Mouse (Mus musculus) liver, adult 2 months (tissue): ENCODE data around the gene Fam78b. TPM values are rescaled to one million over a fixed set of nuclear protein-coding genes. Genes with fewer than 3 reads are reported as not detected.

ENCODE experiments used
- DNase-seq: peaks from one replicate; pipeline ENCODE4 v3.0.0-alpha.2; 2011; ENCODE audit warnings: low read depth, low spot score; ENCODE audit errors: extremely low read depth
- H3K27ac ChIP-seq: fragments of 200-500 bp; replicated peaks from 2 replicates; pipeline ENCODE4 v1.5.1; 2012; ENCODE audit warnings: low read depth, mild to moderate bottlenecking, control low read depth, inconsistent platforms, low read length; ENCODE audit not compliant: insufficient read depth
- H3K27me3 ChIP-seq: fragments of 200-500 bp; 2 replicates; pipeline ENCODE4 v1.6.1; 2012; ENCODE audit warnings: mild to moderate bottlenecking, moderate library complexity, low read length, inconsistent platforms; ENCODE audit not compliant: control insufficient read depth, insufficient read depth
- H3K36me3 ChIP-seq: fragments of 200-500 bp; 2 replicates; pipeline ENCODE4 v1.6.1; 2012; ENCODE audit warnings: low read length, inconsistent platforms; ENCODE audit not compliant: control insufficient read depth, insufficient read depth
- H3K4me1 ChIP-seq: fragments of 200-500 bp; 2 replicates; pipeline ENCODE4 v1.6.1; 2011; ENCODE audit warnings: low read length; ENCODE audit not compliant: control insufficient read depth, insufficient read depth
- H3K4me3 ChIP-seq: fragments of 200-500 bp; 2 replicates; pipeline ENCODE4 v1.5.1; 2011; ENCODE audit warnings: low read depth, mild to moderate bottlenecking, control low read depth, low read length, moderate library complexity; ENCODE audit not compliant: insufficient read depth
- H3K79me2 ChIP-seq: fragments of 200-500 bp; 2 replicates; pipeline ENCODE4 v1.6.1; 2012; ENCODE audit warnings: inconsistent platforms, mild to moderate bottlenecking, low read length, moderate library complexity; ENCODE audit not compliant: control insufficient read depth, insufficient read depth
- H3K9ac ChIP-seq: fragments of 200-500 bp; 2 replicates; pipeline ENCODE4 v1.6.1; 2012; ENCODE audit warnings: low read depth, mild to moderate bottlenecking, control low read depth, inconsistent platforms, low read length
- CTCF ChIP-seq: fragments of 200-500 bp; IDR thresholded peaks from 2 replicates; pipeline ENCODE4 v1.5.1; 2011; ENCODE audit warnings: low read depth, low read length, control low read depth
- POLR2A ChIP-seq: fragments of 200-500 bp; IDR thresholded peaks from 2 replicates; pipeline ENCODE4 v1.6.1; 2011; ENCODE audit warnings: low read length, control low read depth; ENCODE audit not compliant: insufficient read depth; ENCODE audit errors: extremely low read depth
- WGBS: fragments of 180-500 bp; shearing (Covaris S2); methylation state at CpG from one replicate; pipeline ENCODE4 v1.1.7; 2018; 5-methylcytosine and 5-hydroxymethylcytosine counted together
- polyA plus RNA-seq: library from polyadenylated mRNA; depleted of rRNA; stranded (reverse); fragments of >200 nt; gene quantifications from 2 replicates; pipeline ENCODE4 v1.2.3, GENCODE M21; 2012
- total RNA-seq: library from RNA; depleted of rRNA; stranded (reverse); fragments of >200 nt; gene quantifications from 2 replicates; pipeline ENCODE4 v1.2.3, GENCODE M21; 2014

Gene Fam78b
- total and polyA plus RNA-seq, 2 experiments: 0.09 to 0.16 TPM

DNA sequence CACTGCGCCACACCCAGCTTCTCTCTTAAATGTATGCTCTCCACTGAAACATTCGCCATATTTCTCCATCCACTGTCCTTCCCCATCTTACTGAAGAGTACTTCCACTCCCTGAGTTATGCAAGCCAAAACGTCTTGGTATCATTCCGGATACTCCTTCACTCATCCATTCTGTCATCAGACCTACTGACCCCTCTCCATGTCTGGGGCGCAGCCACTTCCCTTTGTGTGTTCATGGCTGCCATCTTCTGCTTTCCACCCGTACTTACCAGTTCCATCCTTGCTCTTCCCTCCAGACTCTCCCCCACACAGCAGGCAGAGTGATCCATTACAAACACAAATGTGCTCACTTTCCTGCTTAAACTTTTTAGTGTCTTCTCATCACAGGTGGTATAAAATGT lies 6.1 kb downstream of the Fam78b start:
- H3K4me3 ChIP-seq: no peak overlapping the region
- WGBS: 76% methylated on average over 6 of the region's 6 CpGs
- TF ChIP-seq CTCF: no peak
- TF ChIP-seq POLR2A: no peak

DNA sequence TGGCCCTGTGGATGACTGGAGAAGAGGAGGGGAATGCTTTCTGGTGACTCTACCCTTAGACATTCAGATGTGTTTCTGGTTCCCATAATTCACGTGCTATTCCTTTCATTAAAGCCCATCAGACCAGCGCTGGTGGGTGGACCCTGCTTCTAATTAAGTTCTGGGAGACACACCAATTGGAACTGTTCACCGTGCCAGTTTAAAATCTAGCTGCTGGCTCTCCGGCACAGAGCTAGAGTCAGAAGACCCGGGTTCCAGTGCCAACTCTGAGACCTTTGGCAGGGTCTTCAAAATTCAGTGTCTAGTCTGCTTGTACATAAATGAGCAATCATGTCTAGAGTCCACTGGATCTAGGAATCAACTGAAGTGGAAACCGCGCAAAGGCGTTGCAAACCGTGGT lies 9.0 kb downstream of the Fam78b start:
- Histone ChIP-seq H3K9ac (no peak overlapping the region), H3K4me3 (no peak overlapping the region), H3K79me2 (no peaks in the 10 kb centered on the region), H3K27ac (no peak overlapping the region), H3K27me3 (no peaks in the 10 kb centered on the region; the same call in 1 of the 2 replicates), H3K4me1 (no peaks in the 10 kb centered on the region), H3K36me3 (no peaks in the 10 kb centered on the region)
- DNase-seq: no peak
- TF ChIP-seq CTCF (no peak), POLR2A (no peak)
- WGBS: 87% methylated on average over 9 of the region's 9 CpGs

More for the DNA sequence above, 6.1 kb downstream of the Fam78b start:
- Histone ChIP-seq H3K4me1 (no peaks in the 10 kb centered on the region), H3K27ac (no peak overlapping the region), H3K27me3 (no peaks in the 10 kb centered on the region), H3K79me2 (no peaks in the 10 kb centered on the region), H3K9ac (no peak overlapping the region), H3K36me3 (no peaks in the 10 kb centered on the region)
- DNase-seq: no peak

DNA sequence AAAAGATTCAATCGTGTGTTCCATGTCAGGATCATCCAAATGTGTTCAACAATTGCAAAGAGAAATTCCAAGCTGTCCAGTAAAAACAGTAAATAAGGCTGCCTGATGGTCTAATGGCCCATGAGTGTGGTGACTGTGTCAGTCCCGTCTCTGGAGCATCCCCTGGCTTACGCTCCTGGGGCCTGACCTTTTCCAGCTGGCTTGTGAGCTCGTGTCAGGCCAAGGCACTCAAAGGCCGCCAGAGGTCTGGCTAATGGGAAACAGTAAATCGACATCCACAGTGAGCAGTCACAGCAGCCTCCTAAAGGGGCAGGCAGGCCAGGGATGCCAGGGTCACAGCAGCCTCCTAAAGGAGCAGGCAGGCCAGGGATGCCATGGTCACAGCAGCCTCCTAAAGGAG lies 10.1 kb downstream of the Fam78b start:
- 50% methylated on average over 6 of the region's 6 CpGs for WGBS
- no peaks in the 10 kb centered on the region for H3K36me3 ChIP-seq
- no peak overlapping the region for H3K4me3 ChIP-seq
- no peak for TF ChIP-seq POLR2A
- TF ChIP-seq CTCF: no peak
- no peak for DNase-seq
- H3K27me3 ChIP-seq: no peaks in the 10 kb centered on the region; the same call in 1 of the 2 replicates
- H3K4me1 ChIP-seq: no peaks in the 10 kb centered on the region
- no peak overlapping the region for H3K9ac ChIP-seq
- no peaks in the 10 kb centered on the region for H3K79me2 ChIP-seq
- no peak overlapping the region for H3K27ac ChIP-seq

DNA sequence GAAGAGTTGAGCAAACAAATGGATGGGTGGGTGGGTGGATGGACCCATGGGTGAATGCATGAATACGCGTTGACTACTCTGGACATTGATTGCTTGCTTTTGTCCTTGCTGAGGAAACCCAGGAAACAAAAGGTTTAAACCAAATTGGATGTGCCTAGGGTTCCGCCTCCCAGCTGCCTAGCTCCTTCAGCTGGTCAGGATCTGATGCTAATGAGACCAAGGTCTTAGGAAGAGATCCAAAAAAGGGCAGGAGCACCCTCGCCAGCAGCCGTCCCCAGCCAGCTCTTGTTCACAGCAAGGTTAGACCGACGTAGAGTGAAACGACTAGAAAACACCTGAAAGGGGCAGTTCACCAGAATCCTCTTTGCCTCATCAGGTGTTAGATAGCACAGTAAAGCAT lies 11.4 kb downstream of the Fam78b start:
- TF ChIP-seq CTCF (no peak), POLR2A (no peak)
- H3K27me3 ChIP-seq: no peaks in the 10 kb centered on the region; the same call in 1 of the 2 replicates
- no peaks in the 10 kb centered on the region for H3K4me1 ChIP-seq
- H3K4me3 ChIP-seq: no peak overlapping the region
- DNase-seq: no peak
- no peak overlapping the region for H3K27ac ChIP-seq
- no peak overlapping the region for H3K9ac ChIP-seq
- H3K36me3 ChIP-seq: no peaks in the 10 kb centered on the region
- H3K79me2 ChIP-seq: no peaks in the 10 kb centered on the region
- WGBS: 88% methylated on average over 8 of the region's 8 CpGs

DNA sequence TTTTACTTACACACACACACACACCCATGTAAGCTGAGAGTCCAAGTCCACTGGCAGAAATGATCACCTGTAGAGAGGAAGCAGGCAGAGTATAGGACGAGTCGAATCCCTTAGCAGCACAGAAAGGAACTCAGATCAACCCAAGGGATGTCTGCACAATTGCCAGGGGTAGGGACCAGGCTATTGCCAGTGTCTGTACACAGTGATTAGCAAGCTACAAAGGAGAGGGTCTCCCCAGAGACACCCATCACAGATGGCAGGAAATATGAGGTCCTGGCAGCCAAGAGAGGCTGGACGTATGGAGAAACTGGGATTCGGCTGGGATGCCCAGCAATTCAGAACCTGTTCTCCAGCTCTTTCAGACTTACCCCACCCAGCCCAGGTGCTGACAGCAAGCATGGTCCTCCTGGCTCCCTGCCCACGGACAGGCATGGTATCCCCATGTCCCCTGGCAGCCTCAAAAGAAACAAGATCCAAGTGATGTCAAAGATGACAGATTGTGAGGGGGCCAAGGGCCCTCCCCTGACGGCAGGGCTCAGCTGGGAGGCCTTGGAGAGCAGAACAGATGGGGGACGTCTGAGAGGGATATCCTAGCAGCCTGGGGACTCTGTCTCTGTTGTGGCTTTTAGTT lies 12.1 kb downstream of the Fam78b start:
- DNase-seq: no peak
- no peaks in the 10 kb centered on the region for H3K4me1 ChIP-seq
- no peak overlapping the region for H3K4me3 ChIP-seq
- H3K27me3 ChIP-seq: no peaks in the 10 kb centered on the region; the same call in 1 of the 2 replicates
- H3K9ac ChIP-seq: no peak overlapping the region
- H3K79me2 ChIP-seq: no peaks in the 10 kb centered on the region
- no peak overlapping the region for H3K27ac ChIP-seq
- no peak for TF ChIP-seq CTCF
- no peak for TF ChIP-seq POLR2A
- WGBS: 64% methylated on average over 7 of the region's 7 CpGs
- no peaks in the 10 kb centered on the region for H3K36me3 ChIP-seq

DNA sequence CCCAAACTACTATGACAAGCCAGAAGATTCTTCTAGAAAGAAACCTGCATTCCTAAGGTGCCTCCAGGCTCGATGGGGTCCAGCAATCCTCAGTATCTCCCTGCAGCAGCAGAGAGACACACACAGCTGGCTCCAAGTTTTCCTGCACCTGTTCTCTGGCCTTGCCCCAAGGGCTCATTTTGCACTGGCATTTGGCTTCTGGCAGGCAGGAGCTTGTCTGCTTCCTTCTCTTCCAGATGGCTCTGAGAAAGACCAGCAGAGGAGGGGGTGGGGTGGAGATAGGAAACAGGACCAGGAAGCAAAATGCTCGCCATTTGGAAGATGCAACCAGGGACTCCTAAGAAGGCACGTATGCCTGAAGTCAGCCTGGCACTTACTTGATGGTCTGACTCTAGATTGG lies 15.1 kb downstream of the Fam78b start:
- TF ChIP-seq POLR2A (no peak), CTCF (no peak)
- Histone ChIP-seq H3K9ac (no peak overlapping the region), H3K36me3 (no peaks in the 10 kb centered on the region), H3K4me3 (no peak overlapping the region), H3K79me2 (no peaks in the 10 kb centered on the region), H3K4me1 (no peaks in the 10 kb centered on the region), H3K27me3 (no peaks in the 10 kb centered on the region; the same call in 1 of the 2 replicates), H3K27ac (no peak overlapping the region)
- WGBS: 78% methylated on average over 3 of the region's 3 CpGs
- DNase-seq: no peak
